ENCODE assay signal across 1 mouse cellular context in the genomic region with DNA sequence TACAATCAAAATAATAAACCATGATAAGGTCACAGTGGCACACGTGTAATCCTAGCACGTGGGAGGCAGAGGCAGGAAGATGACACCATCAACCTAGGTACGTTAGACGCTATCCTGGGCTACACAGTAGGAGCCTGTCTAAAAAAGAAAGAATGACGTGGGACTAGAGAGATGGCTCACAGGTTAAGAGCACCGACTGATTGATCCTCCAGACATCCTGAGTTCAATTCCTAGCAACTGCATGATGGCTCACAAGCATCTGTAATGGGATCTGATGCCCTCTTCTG.
TF ChIP-seq lines count a peak whose summit lies in the region.

No protein-coding gene starts in this region.

TF ChIP-seq in CH12.LX, 34 proteins besides CTCF, POLR2A, EP300 and RAD21:
- peak; percentile 3; the same call in 1 of the 2 replicates for TF ChIP-seq SMC3 (IDR thresholded peaks at IDR 0.05; ENCODE audit: low read depth, low read length)
- TF ChIP-seq ELF1 (IDR thresholded peaks at IDR 0.05; ENCODE audit: low read depth, low read length) = peak; percentile 39; the same call in 1 of the 2 replicates
- peak; percentile 83; the same call in 1 of the 2 replicates for TF ChIP-seq MYC (IDR thresholded peaks at IDR 0.05; ENCODE audit: low read depth, low read length)
- peak; percentile 71; the same call in 1 of the 2 replicates for TF ChIP-seq TBP (conservative IDR thresholded peaks at IDR 0.05; ENCODE audit: low read depth, low read length)
- 0 out of 2 replicates have a peak, but pooled peaks have one; percentile 26 for TF ChIP-seq MXI1 (IDR thresholded peaks at IDR 0.05; ENCODE audit: low read depth, low read length)
- TF ChIP-seq JUND (conservative IDR thresholded peaks at IDR 0.05; ENCODE audit: low read depth, low read length) = no peak
- TF ChIP-seq MAX (IDR thresholded peaks at IDR 0.05; ENCODE audit: low read length) = peak; percentile 62; the same call in 1 of the 2 replicates
- no peak for TF ChIP-seq UBTF (IDR thresholded peaks at IDR 0.05; ENCODE audit: low read depth, low read length)
TF ChIP-seq in CH12.LX: peak in this region for 6.
